Mouse (Mus musculus) effector memory CD4-positive, alpha-beta T cell, adult 5 months (primary cell): ENCODE data around the gene Etfb. TPM values are rescaled to one million over a fixed set of nuclear protein-coding genes. Genes with fewer than 3 reads are reported as not detected.

Experiments
- polyA plus RNA-seq: library from polyadenylated mRNA; unstranded; fragments of 100-300 nt; shearing (Covaris generic); gene quantifications from one replicate; pipeline ENCODE4 v1.2.1, GENCODE M21; 2017

Etfb gene
- 73.5 TPM for polyA plus RNA-seq

GRCm38 (mm10) chr7:43443917-43444293 lies at the start of gene Etfb, which contains the start of gene Gm45233:
Gene Etfb, plus strand, starts transcription at chr7:43444083.
Gene Gm45233, plus strand, starts transcription at chr7:43444128.

GRCm38 (mm10) chr7:43408131-43408553 lies 35.7 kb upstream of the Etfb start, which contains the start of gene Siglecg:
Gene Siglecg, plus strand, starts transcription at chr7:43408204.

GRCm38 (mm10) chr7:43427406-43427805 lies 16.5 kb upstream of the Etfb start, which contains the start of gene Lim2:
Gene Lim2, plus strand, starts transcription at chr7:43427670.

GRCm38 (mm10) chr7:43436341-43437255 lies 7.3 kb upstream of the Etfb start, which contains the start of gene Nkg7:
Gene Nkg7, plus strand, starts transcription at chr7:43437073.

GRCm38 (mm10) chr7:43440482-43440881 lies 3.4 kb upstream of the Etfb start, which contains the start of gene Cldnd2:
Gene Cldnd2, plus strand, starts transcription at chr7:43440782.

GRCm38 (mm10) chr7:43462851-43463250 lies 19.0 kb downstream of the Etfb start, which contains the start of gene Vsig10l:
Gene Vsig10l, plus strand, starts transcription at chr7:43463151.

GRCm38 (mm10) chr7:43489631-43490125 lies 45.8 kb downstream of the Etfb start, which contains the start of gene Iglon5:
Gene Iglon5, minus strand, starts transcription at chr7:43490075.

Other genes with a start within 250 kb of the Etfb start
- 19.0 TPM for gene Zfp715, start 130.8 kb upstream of the Etfb start, polyA plus RNA-seq
- not detected for gene Siglecf, start 92.7 kb upstream of the Etfb start, polyA plus RNA-seq
- not detected for gene Siglecg, start 35.9 kb upstream of the Etfb start, polyA plus RNA-seq
- not detected for gene Lim2, start 16.4 kb upstream of the Etfb start, polyA plus RNA-seq
- 634 TPM for gene Nkg7, start 7.0 kb upstream of the Etfb start, polyA plus RNA-seq
- not detected for gene Cldnd2, start 3.3 kb upstream of the Etfb start, polyA plus RNA-seq
- gene Gm45233, start within 50 bp of the Etfb start, polyA plus RNA-seq = 0.50 TPM
- 3.8 TPM for gene Vsig10l, start 19.1 kb downstream of the Etfb start, polyA plus RNA-seq
- gene Iglon5, start 46.0 kb downstream of the Etfb start, polyA plus RNA-seq = not detected
- gene 4931406B18Rik, start 61.9 kb downstream of the Etfb start, polyA plus RNA-seq = not detected
- gene Cd33, start 100.3 kb downstream of the Etfb start, polyA plus RNA-seq = not detected
- gene Zfp658, start 118.2 kb downstream of the Etfb start, polyA plus RNA-seq = 2.3 TPM
- gene Zfp719, start 135.5 kb downstream of the Etfb start, polyA plus RNA-seq = 4.0 TPM
- not detected for gene Zfp819, start 163.1 kb downstream of the Etfb start, polyA plus RNA-seq
- not detected for gene Ceacam18, start 190.6 kb downstream of the Etfb start, polyA plus RNA-seq
- 0.34 TPM for gene Siglece, start 216.1 kb downstream of the Etfb start, polyA plus RNA-seq
- gene Ctu1, start 227.9 kb downstream of the Etfb start, polyA plus RNA-seq = 4.2 TPM
- not detected for gene Klk14, start 246.3 kb downstream of the Etfb start, polyA plus RNA-seq